Mouse (Mus musculus) layer of hippocampus, adult 9-11 months (tissue): ENCODE measurements around the gene Olfr46.
"Not testable (repeated sequence)": the region's sequence is repeated elsewhere in the genome, so short reads cannot be mapped to it uniquely, and the experiment has no call there.

ENCODE experiments used
- DNase-seq: peaks from one replicate; pipeline ENCODE4 v3.0.0; 2022

Gene Olfr46

DNA sequence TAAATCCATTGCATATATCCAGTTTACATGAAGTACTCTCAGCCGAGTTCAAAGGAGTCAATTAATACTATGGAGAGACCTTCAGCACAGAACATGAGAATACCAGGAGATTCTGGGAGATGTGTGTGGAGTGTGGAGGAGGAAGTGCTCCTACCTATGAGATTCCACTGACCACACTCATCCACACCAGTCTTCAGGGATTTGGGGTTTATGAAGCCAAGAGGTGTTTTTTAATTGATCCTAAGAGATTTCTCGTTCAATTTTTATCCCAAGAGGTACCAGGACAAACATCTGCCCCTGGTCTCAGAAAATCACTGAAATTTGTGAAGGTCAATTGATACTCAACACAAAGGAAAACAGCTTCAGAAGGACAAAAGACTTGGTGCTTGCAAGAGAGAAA, at the start of gene Olfr46:
Gene Olfr46 (plus strand): TSS at position 301 of the 400 bp plus-strand sequence.
- DNase-seq: not testable (repeated sequence)

DNA sequence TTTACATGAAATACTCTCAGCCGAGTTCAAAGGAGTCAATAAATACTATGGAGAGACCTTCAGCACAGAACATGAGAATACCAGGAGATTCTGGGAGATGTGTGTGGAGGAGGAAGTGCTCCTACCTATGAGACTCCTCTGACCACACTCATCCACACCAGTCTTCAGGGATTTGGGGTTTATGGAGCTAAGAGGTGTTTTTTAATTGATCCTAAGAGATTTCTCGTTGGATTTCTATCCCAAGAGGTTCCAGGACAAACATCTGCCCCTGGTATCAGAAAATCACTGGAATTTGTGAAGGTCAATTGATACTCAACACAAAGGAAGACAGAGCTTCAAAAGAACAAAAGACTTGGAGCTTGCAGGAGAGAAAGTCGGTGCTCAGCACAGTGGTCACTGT, 33.5 kb upstream of the Olfr46 start, which contains the start of gene Olfr538:
Gene Olfr538 (plus strand): TSS at position 301 of the 400 bp plus-strand sequence.
- no peak for DNase-seq

DNA sequence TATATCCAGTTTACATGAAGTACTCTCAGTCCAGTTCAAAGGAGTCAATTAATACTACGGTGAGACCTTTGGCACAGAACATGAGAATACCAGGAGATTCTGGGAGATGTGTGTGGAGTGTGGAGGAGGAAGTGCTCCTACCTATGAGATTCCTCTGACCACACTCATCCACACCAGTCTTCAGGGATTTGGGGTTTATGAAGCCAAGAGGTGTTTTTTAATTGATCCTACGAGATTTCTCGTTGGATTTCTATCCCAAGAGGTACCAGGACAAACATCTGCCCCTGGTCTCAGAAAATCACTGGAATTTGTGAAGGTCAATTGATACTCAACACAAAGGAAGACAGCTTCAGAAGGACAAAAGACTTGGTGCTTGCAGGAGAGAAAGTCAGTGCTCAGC, 27.6 kb downstream of the Olfr46 start, which contains the start of gene Olfr61:
Gene Olfr61 (plus strand): TSS at position 301 of the 400 bp plus-strand sequence.
- DNase-seq: not testable (repeated sequence)

DNA sequence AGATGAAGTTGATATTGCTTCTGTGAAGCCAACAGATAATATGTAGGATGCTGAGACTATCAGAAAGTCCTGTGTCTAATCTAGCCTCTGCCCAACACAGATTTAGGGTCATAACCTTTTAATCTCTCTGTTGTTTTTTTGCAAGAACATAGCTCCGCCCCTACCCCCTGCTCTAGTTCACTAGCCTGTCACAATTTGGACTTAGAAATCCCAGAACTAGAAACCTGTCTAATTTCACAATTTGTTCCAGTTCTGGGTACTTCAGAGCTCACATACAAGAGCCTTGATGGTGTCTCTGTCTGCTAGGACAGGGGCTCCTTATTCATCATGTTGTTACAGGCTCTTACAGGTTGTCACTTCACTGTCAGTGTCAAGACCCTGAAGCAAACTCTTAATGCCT, 29.5 kb downstream of the Olfr46 start:
- no peak for DNase-seq

DNA sequence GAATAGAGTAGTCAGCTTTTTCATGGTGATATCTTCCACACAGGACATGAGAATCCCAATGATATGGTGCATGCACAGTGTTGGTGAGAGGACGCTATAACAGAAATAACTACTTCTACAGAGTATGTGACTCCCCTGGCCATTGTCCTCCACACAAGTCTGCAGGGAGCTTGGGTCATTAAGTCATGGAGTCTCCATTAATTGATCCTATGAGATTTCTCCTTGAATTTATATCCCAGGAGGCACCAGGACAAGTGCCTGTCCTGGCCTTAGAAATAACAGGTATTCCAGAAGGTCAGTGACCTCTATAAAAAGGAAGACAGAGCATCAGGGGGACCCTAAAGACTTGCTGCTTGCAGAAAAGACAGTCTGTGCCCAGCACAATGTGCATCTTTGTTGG, 45.1 kb downstream of the Olfr46 start, which contains the start of gene Olfr53:
Gene Olfr53 (plus strand): TSS at position 301 of the 400 bp plus-strand sequence.
- no peak for DNase-seq

DNA sequence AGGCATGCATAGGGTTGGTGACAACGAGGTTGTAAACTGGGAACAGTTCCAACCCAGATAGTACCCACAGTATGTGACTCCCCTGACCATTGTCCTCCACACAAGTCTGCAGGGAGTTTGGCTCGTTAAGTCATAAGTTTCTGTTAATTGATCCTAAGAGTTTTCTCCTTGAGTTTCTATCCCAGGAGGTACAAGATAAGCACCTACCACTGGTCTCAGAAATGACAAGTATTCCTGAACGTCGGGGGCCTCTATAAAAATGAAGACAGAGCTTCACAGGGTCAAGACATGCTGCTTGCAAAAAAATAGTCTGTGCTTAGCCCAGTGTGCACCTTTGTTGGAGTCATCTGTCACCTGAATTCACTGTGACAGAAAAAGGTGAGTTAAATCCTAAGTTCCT, 58.6 kb downstream of the Olfr46 start, which contains the start of gene Olfr539:
Gene Olfr539 (plus strand): TSS at position 301 of the 400 bp plus-strand sequence.
- no peak for DNase-seq
